Mouse (Mus musculus) thymus, postnatal 25 days (tissue): ENCODE results near the gene Uap1.
"Not testable (repeated sequence)": the region's sequence is repeated elsewhere in the genome, so short reads cannot be mapped to it uniquely, and the experiment has no call there.

Experiments used
- DNase-seq: peaks from one replicate; pipeline ENCODE4 v3.0.0; 2022

The Uap1 gene

DNA sequence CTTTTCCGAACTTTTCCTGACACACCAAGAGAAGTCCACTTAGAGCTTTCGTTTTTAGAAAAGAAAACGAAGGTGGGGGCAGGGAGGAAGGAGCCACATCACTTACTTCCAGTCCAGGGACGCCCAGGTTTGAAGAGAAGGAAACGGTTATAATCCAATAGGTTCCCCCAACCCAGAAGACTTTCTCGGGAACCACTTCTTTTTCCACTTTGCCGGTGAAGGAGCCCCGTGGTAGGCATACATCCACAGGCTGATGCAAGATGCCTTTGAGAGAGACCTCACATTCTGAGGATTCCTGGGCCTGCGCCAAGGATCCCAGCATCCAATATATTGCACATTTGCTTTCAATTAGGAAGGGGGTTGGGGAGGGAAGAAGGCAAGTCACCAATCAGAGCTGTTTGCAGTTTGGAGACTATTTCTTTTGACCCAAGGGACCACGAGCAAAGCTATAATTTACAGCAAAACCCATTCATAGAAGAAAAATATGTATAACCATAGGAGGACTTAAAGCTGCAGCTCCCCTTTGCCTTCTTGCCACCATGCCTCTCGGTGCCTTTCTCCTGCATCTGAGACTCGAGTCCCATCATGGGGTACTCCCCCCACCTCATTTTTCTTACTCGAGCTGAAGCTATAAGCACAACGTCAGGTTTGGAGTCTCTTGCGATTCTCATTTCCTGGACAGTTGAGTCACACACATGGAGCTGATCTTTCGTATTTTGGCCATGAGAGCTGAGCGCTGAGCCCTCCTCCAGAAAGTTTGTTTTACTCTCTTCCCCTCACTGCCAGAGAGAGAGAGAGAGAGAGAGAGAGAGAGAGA is 64.0 kb downstream of the Uap1 start, which contains the start of gene Ddr2:
Gene Ddr2 (minus strand): TSS at position 247 of the 817 bp plus-strand sequence.
- DNase-seq, result no peak

DNA sequence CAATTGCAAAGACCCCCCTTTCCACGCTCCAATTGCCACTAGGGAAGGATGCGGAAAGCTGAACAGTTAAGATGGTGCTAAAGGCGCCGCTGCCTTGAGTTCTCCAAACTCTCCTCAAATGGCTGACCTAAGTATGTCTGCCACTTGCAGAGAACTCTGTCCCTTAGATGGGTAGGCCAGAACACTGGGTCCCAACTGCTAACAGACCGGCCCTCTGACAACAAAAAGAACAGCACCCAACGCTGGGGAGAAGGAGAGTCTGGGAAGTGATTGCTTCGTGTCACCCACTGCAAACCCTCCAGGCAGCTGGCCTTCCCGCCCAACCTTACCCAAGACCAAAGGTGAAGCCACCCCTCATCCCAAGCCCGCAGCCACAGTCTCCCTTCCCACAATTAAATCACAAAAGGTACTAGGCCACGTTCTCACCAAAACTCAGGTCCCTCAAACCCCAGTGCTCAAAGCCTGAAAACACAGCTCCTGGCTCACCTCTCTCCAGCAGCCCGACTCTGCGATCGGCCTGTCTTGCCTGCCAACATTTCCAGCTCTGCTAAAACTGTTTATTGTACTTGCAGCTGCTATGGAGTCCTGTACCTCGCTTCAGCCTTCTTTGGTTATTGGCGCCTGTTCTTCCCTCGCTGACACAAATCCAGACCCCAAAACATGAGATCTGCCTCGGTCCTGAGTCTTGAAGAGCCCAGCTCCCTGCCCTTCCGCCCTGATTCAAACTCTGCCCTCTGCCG is 64.8 kb downstream of the Uap1 start:
- DNase-seq, result no peak

GRCm38 (mm10) chr1:170102814-170103213 is 71.9 kb downstream of the Uap1 start:
- DNase-seq, result not testable (repeated sequence)
